ENCODE assay signal across 8 mouse cellular contexts in the genomic region with DNA sequence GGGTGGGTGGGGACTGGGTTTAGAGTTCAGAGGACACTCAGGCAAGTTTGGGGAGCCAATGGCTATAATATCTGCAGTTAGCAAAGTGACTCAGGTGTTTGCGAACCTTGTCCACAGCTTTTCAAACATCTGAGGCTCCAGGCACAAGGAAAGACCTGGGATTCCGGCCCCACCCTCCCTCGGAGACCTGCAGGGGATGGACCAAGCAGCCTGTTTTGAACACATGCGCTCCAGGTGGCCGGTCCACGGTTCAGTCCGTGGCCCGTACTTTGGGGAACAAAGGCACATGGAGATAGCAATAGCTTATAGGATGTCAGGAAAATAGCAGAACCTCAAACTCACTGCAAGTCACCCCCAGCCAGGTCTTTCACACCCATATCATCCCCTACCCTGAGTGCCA. TPM values are rescaled to one million over a fixed set of nuclear protein-coding genes. Genes with fewer than 3 reads are reported as not detected.
A peak's percentile ranks its signal among the peaks of the same experiment; 100 is the strongest.
DNase-seq lines count a peak whose midpoint lies in the region; ATAC-seq and TF ChIP-seq lines count a peak whose summit lies in the region.

No protein-coding gene starts in this region.

- ATAC-seq in cerebellum, adult (ENCODE audit: insufficient number of reproducible peaks, low FRiP score, low TSS enrichment), result 0 out of 2 replicates have a peak, but pooled peaks have one; percentile 1
- ATAC-seq in midbrain, postnatal 0 days (ENCODE audit: low FRiP score), result no peak

- peaks cover 15% of the 10 kb centered on the region for H3K36me3 ChIP-seq in thymus, adult 2 months (ENCODE audit: control insufficient read depth, insufficient read depth, low read length)
- peaks cover 14% of the 10 kb centered on the region for H3K36me3 ChIP-seq in midbrain, postnatal 0 days (ENCODE audit: insufficient read depth, low read length)

- H3K27me3 ChIP-seq in thymus, adult 2 months (ENCODE audit: control insufficient read depth, insufficient read depth, low read length), result no peaks in the 10 kb centered on the region
- H3K27me3 ChIP-seq in midbrain, postnatal 0 days (ENCODE audit: insufficient read depth, low read length), result no peaks in the 10 kb centered on the region

- H3K4me1 ChIP-seq in thymus, adult 2 months (replicated peaks; ENCODE audit: control insufficient read depth, insufficient read depth, low read length), result peaks cover 18% of the 10 kb centered on the region
- H3K4me1 ChIP-seq in midbrain, postnatal 0 days (ENCODE audit: insufficient read depth, low read length), result peaks cover 15% of the 10 kb centered on the region; the same call in 1 of the 2 replicates

- peak overlapping the region; percentile 67 for H3K4me3 ChIP-seq in thymus, adult 2 months (ENCODE audit: control insufficient read depth, insufficient read depth, low read length)
- peak overlapping the region; percentile 87 for H3K4me3 ChIP-seq in midbrain, postnatal 0 days (ENCODE audit: low read depth, low read length)

- no peak for DNase-seq in cerebellum, postnatal 36 days
- no peak for DNase-seq in thymus, adult 2 months
- no peak for DNase-seq in thymus, adult 18-20 months
- DNase-seq in large intestine, adult 2 months (ENCODE audit: low read depth, low spot score), result peak; percentile 19
- no peak for DNase-seq in midbrain, postnatal 0 days (ENCODE audit: low spot score)
- DNase-seq in urinary bladder, postnatal 4 days (ENCODE audit: low spot score in 2 of 2), result no peak
- no peak for DNase-seq in left cerebral cortex, adult 8-10 months (ENCODE audit: low spot score in 2 of 2)

- 16% methylated on average over 8 of the region's 8 CpGs for WGBS in thymus, adult 2 months
- WGBS in large intestine, adult 2 months, result 3% methylated on average over 8 of the region's 8 CpGs
- 12% methylated on average over 8 of the region's 8 CpGs for WGBS in midbrain, postnatal 0 days

- no peaks in the 10 kb centered on the region for H3K9me3 ChIP-seq in midbrain, postnatal 0 days (ENCODE audit: low read length)

- no peak for TF ChIP-seq CTCF in thymus, adult 2 months (IDR thresholded peaks at IDR 0.05; ENCODE audit: borderline replicate concordance, control insufficient read depth, extremely low read depth, insufficient read depth, low read length, poor library complexity)
- no peak for TF ChIP-seq CTCF in midbrain, postnatal 0 days (IDR thresholded peaks at IDR 0.05)

- peak overlapping the region; percentile 94 for H3K4me2 ChIP-seq in midbrain, postnatal 0 days (ENCODE audit: low read depth, low read length, poor library complexity, severe bottlenecking)

- TF ChIP-seq POLR2A in thymus, adult 2 months (IDR thresholded peaks at IDR 0.05; ENCODE audit: control insufficient read depth, extremely low read depth, insufficient read depth, low read length, poor library complexity), result no peak

- no peak overlapping the region for H3K27ac ChIP-seq in thymus, adult 2 months (ENCODE audit: control insufficient read depth, insufficient read depth, low read length)
- H3K27ac ChIP-seq in midbrain, postnatal 0 days (ENCODE audit: low read depth, low read length), result peak overlapping the region; percentile 71

- peak overlapping the region; percentile 87 for H3K9ac ChIP-seq in midbrain, postnatal 0 days (replicated peaks; ENCODE audit: low read length, poor library complexity, severe bottlenecking)

RNA-seq across cellular contexts. Expression of a gene that starts 1.0 kb away (rescaled TPM):
- polyA plus RNA-seq in thymus, adult 2 months (2012; rRNA removed), result 63.1 and 71.5 TPM in 2 replicates
- 19.0 and 25.3 TPM in 2 replicates for polyA plus RNA-seq in large intestine, adult 2 months (2012; rRNA removed)
- total RNA-seq in midbrain, postnatal 0 days (2014; rRNA removed), result 37.9 and 57.7 TPM in 2 replicates
- 33.5 and 34.2 TPM in 2 replicates for polyA plus RNA-seq in midbrain, postnatal 0 days (2015; fragmentation: Nextera tagmentation; extraction: Ambion mirVana)
- total RNA-seq in left cerebral cortex, adult 8-10 months (2022), result 10 to 100 TPM; 19.2 to 21.7 (median 20.0) TPM
